Mouse (Mus musculus) heart, postnatal 0 days (tissue): ENCODE measurements around the gene Map3k3.

Experiments
- CTCF ChIP-seq: IDR thresholded peaks from 2 replicates; pipeline ENCODE4 v1.5.1; 2016; ENCODE audit warnings: antibody characterized with exemption, control low read depth, low read depth
- EP300 ChIP-seq: IDR thresholded peaks from 2 replicates; pipeline ENCODE4 v1.6.1; 2016; ENCODE audit warnings: antibody characterized with exemption, low read depth

DNA sequence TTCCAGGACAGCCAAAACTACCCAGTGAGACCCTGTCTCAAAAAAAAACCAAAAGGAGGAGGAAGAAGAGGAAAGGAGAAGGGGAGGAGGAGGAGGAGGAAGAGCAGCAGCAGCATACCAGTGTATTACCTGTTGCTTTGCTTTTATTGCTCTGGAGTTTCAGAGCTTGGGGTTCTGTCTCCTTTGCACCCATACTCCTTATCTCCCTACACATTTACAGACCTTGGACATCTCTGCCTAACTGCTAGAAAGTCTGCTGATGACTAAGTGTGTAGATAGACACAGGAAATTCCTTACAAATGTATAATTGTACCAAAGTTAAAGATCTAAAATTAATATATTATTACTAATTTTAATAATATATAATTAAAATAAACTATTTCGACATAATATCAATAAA lies 39.2 kb upstream of the Map3k3 start:
- TF ChIP-seq EP300: no peak
- no peak for TF ChIP-seq CTCF
